Mouse (Mus musculus) E14TG2a.4 (cell line): ENCODE measurements around the gene Gfra1.

Experiments used
- CTCF ChIP-seq: conservative IDR thresholded peaks from 2 replicates; pipeline ENCODE4 v1.5.1; 2014; ENCODE audit warnings: low read length
- POU5F1 ChIP-seq: IDR thresholded peaks from 2 replicates; pipeline ENCODE4 v1.6.1; 2014; ENCODE audit warnings: low read length, borderline replicate concordance

GRCm38 (mm10) chr19:58432840-58433239 is 22.9 kb downstream of the Gfra1 start:
- no peak for TF ChIP-seq CTCF
- no peak for TF ChIP-seq POU5F1
